In the genomic region with DNA sequence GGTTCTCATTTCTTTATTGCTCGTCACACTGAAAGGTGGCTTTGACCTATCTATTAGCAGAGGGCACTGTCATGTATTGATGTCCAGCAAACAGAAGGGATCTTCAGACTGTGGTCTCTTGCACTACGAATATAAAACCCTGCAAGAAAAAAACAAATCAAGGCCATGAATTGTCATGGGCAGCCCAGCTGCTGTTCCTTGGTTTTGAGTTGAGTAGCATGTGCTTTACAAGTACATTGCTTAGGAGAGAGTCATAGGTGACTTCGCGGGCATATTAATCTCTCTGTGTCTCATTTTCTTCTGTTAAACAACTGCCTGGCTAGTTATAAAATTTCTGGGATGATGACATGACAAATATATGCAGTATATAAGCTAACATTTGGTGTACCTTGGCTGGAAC, we compare ENCODE assay signal across 23 mouse cellular contexts.
DNase-seq lines count a peak whose midpoint lies in the region; ATAC-seq and TF ChIP-seq lines count a peak whose summit lies in the region.
"Had no signal": no experiment of that assay in that cellular context is flagged by ENCODE, and none has a peak within 500 bp of the region (broad histone marks: within the 10 kb centered on the region; RNA-seq: fewer than 3 reads in every experiment).

No protein-coding gene starts in this region.

- WGBS in heart, embryonic 10.5 days = 86% methylated on average over 4 of the region's 4 CpGs
- 71% methylated on average over 4 of the region's 4 CpGs for WGBS in midbrain, embryonic 11.5 days
- WGBS in midbrain, embryonic 13.5 days = 56% methylated on average over 4 of the region's 4 CpGs
- 78% methylated on average over 4 of the region's 4 CpGs for WGBS in hindbrain, embryonic 10.5 days

- H3ac ChIP-seq in C2C12 (ENCODE audit: control insufficient read depth, insufficient read length, low read depth) (no peak overlapping the region), myocyte (ENCODE audit: control insufficient read depth, insufficient read length) (no peak overlapping the region)

- 0 out of 2 replicates have a peak, but pooled peaks have one; percentile 19 for ATAC-seq in midbrain, embryonic 11.5 days (ENCODE audit: low FRiP score)
- no peak for ATAC-seq in midbrain, embryonic 13.5 days
- ATAC-seq: activated CD4-positive, CD25-positive, alpha-beta regulatory T cell, adult 4 months; CD4-positive, CD25-positive, alpha-beta regulatory T cell, adult 4 months; Patski had no signal

- no peaks in the 10 kb centered on the region for H3K9me3 ChIP-seq in heart, embryonic 10.5 days
- H3K9me3 ChIP-seq in midbrain, embryonic 11.5 days (ENCODE audit: control insufficient read depth, low read length) = no peaks in the 10 kb centered on the region
- H3K9me3 ChIP-seq in midbrain, embryonic 13.5 days = no peaks in the 10 kb centered on the region
- no peaks in the 10 kb centered on the region for H3K9me3 ChIP-seq in hindbrain, embryonic 10.5 days

- no peaks in the 10 kb centered on the region for H3K27me3 ChIP-seq in heart, embryonic 10.5 days (ENCODE audit: insufficient read depth, poor library complexity, severe bottlenecking)
- H3K27me3 ChIP-seq in midbrain, embryonic 11.5 days (ENCODE audit: control insufficient read depth, insufficient read depth, low read length) = no peaks in the 10 kb centered on the region
- no peaks in the 10 kb centered on the region for H3K27me3 ChIP-seq in midbrain, embryonic 13.5 days
- H3K27me3 ChIP-seq in C2C12 (ENCODE audit: control insufficient read depth, insufficient read depth, insufficient read length) (no peaks in the 10 kb centered on the region), myocyte (ENCODE audit: control insufficient read depth, insufficient read depth, insufficient read length) (no peaks in the 10 kb centered on the region)
- H3K27me3 ChIP-seq in hindbrain, embryonic 10.5 days (ENCODE audit: insufficient read depth, poor library complexity, severe bottlenecking) = no peaks in the 10 kb centered on the region
- H3K27me3 ChIP-seq: CH12.LX had no signal

- H3K79me2 ChIP-seq in C2C12 (ENCODE audit: control insufficient read depth, insufficient read depth) (no peaks in the 10 kb centered on the region), myocyte (ENCODE audit: control insufficient read depth, insufficient read depth) (no peaks in the 10 kb centered on the region)

- no peaks in the 10 kb centered on the region for H3K79me3 ChIP-seq in C2C12 (ENCODE audit: low read depth)

- TF ChIP-seq POLR2A in myocyte (IDR thresholded peaks at IDR 0.05; ENCODE audit: insufficient read length, low read depth) = no peak

- H3K4me2 ChIP-seq in midbrain, embryonic 11.5 days = no peak overlapping the region
- no peak overlapping the region for H3K4me2 ChIP-seq in midbrain, embryonic 13.5 days (replicated peaks)
- no peak overlapping the region for H3K4me2 ChIP-seq in myocyte (ENCODE audit: low read depth)

- no peak for TF ChIP-seq CTCF in C2C12 (IDR thresholded peaks at IDR 0.05; ENCODE audit: control insufficient read depth, insufficient read depth, insufficient read length)

- intact Hi-C loops in left cerebral cortex, postnatal 36 days (cut with DNase I) = loop anchor here (5.0 kb wide), 1 partner anchor 92 kb away; no protein-coding TSS in a partner anchor

- DNase-seq in heart, adult 11 months = peak; percentile 44
- no peak for DNase-seq in heart, embryonic 10.5 days (ENCODE audit: low spot score)
- peak; percentile 44 for DNase-seq in midbrain, embryonic 11.5 days (ENCODE audit: low spot score, missing footprints)
- no peak for DNase-seq in hindbrain, embryonic 10.5 days (ENCODE audit: low spot score)
- no peak for DNase-seq in left cerebral cortex, postnatal 36 days (ENCODE audit: low spot score in 2 of 2)
- DNase-seq: adrenal gland, adult 2 months; adrenal gland, adult 8-10 months; adrenal gland, postnatal 10 days; adrenal gland, postnatal 14 days; adrenal gland, postnatal 25 days; adrenal gland, postnatal 36 days; B cell, adult 2 months; cerebellum, adult 11 months; cerebellum, adult 11-12 months; cerebellum, adult 18-20 months had no signal

- H3K27ac ChIP-seq in heart, embryonic 10.5 days = no peak overlapping the region
- no peak overlapping the region for H3K27ac ChIP-seq in midbrain, embryonic 11.5 days (ENCODE audit: low read depth, low read length)
- no peak overlapping the region for H3K27ac ChIP-seq in midbrain, embryonic 13.5 days
- no peak overlapping the region for H3K27ac ChIP-seq in hindbrain, embryonic 10.5 days

- no peak overlapping the region for H3K4me3 ChIP-seq in heart, embryonic 10.5 days
- no peak overlapping the region for H3K4me3 ChIP-seq in midbrain, embryonic 11.5 days (ENCODE audit: low read depth, low read length)
- no peak overlapping the region for H3K4me3 ChIP-seq in midbrain, embryonic 13.5 days (replicated peaks)
- H3K4me3 ChIP-seq in C2C12 (ENCODE audit: insufficient read depth, poor library complexity, severe bottlenecking) = no peak overlapping the region
- H3K4me3 ChIP-seq in myocyte = no peak overlapping the region
- H3K4me3 ChIP-seq in hindbrain, embryonic 10.5 days = no peak overlapping the region

- H3K4me1 ChIP-seq in heart, embryonic 10.5 days = no peaks in the 10 kb centered on the region
- H3K4me1 ChIP-seq in midbrain, embryonic 11.5 days (ENCODE audit: control insufficient read depth, insufficient read depth, low read length) = peaks cover 3% of the 10 kb centered on the region; the same call in 1 of the 2 replicates
- no peaks in the 10 kb centered on the region for H3K4me1 ChIP-seq in midbrain, embryonic 13.5 days (replicated peaks)
- H3K4me1 ChIP-seq in hindbrain, embryonic 10.5 days (replicated peaks) = no peaks in the 10 kb centered on the region

- H3K9ac ChIP-seq in midbrain, embryonic 11.5 days (ENCODE audit: low read length) = no peak overlapping the region
- H3K9ac ChIP-seq in midbrain, embryonic 13.5 days (replicated peaks) = no peak overlapping the region

- no peaks in the 10 kb centered on the region for H3K36me3 ChIP-seq in heart, embryonic 10.5 days
- no peaks in the 10 kb centered on the region for H3K36me3 ChIP-seq in midbrain, embryonic 11.5 days (ENCODE audit: control insufficient read depth, insufficient read depth, low read length)
- no peaks in the 10 kb centered on the region for H3K36me3 ChIP-seq in midbrain, embryonic 13.5 days
- H3K36me3 ChIP-seq in C2C12 (ENCODE audit: control insufficient read depth, insufficient read depth) = no peaks in the 10 kb centered on the region
- no peaks in the 10 kb centered on the region for H3K36me3 ChIP-seq in myocyte (ENCODE audit: control insufficient read depth, insufficient read depth)
- H3K36me3 ChIP-seq in hindbrain, embryonic 10.5 days = no peaks in the 10 kb centered on the region
- H3K36me3 ChIP-seq: G1E had no signal

TF ChIP-seq in C2C12, 6 proteins besides CTCF, POLR2A, EP300 and RAD21:
- TF ChIP-seq FOSL1 (IDR thresholded peaks at IDR 0.05; ENCODE audit: insufficient read depth, low read length, poor library complexity, severe bottlenecking) (no peak), MYOD1 (IDR thresholded peaks at IDR 0.05; ENCODE audit: control insufficient read depth, insufficient read length, low read depth) (peak; percentile 75)

TF ChIP-seq in myocyte, 11 proteins besides CTCF, POLR2A, EP300 and RAD21:
- TF ChIP-seq MYOD1 (IDR thresholded peaks at IDR 0.05; ENCODE audit: control insufficient read depth in 1 of 3, insufficient read length in 2 of 3, low read depth in 2 of 3) (peak in 2 of 3 experiments; percentile 40 to 52), MYOG (IDR thresholded peaks at IDR 0.05; ENCODE audit: control insufficient read depth in 1 of 3, insufficient read depth in 1 of 3, insufficient read length in 2 of 3, low read depth in 2 of 3) (no peak), SRF (IDR thresholded peaks at IDR 0.05; ENCODE audit: control insufficient read depth, insufficient read length, low read depth) (no peak), CEBPB (IDR thresholded peaks at IDR 0.05; ENCODE audit: insufficient read depth, poor library complexity, severe bottlenecking) (no peak)

Comparison
In these comparisons a context has a peak if more than half of its experiments do, and no peak if none do; other contexts are left out.
1. DNase-seq: peak in heart, adult 11 months (single experiment) and midbrain, embryonic 11.5 days (single experiment); none in heart, embryonic 10.5 days (single experiment), hindbrain, embryonic 10.5 days (single experiment) and left cerebral cortex, postnatal 36 days (0 of 2).